Mouse (Mus musculus): ENCODE data around the gene Plaa. TPM values are rescaled to one million over a fixed set of nuclear protein-coding genes. Genes with fewer than 3 reads are reported as not detected.
A peak's percentile ranks its signal among the peaks of the same experiment; 100 is the strongest.

The Plaa gene
- total and polyA plus RNA-seq, 3 experiments = 61.0 to 136 (median 134) TPM

GRCm38 (mm10) chr4:94602496-94603030, 481 bp downstream of the Plaa start:
- Histone ChIP-seq H3K4me1 (ENCODE audit: control insufficient read depth in 1 of 2, insufficient read depth in 2 of 2) (peaks cover 3 to 26% of the 10 kb centered on the region in 2 experiments; a peak in 3 of 4 replicates), H3K4me3 (replicated peaks in 1 of 3; ENCODE audit: low read depth in 2 of 3, low read length in 2 of 3, poor library complexity in 1 of 3) (peak overlapping the region; percentile 94 to 98 (median 96)), H3K27me3 (replicated peaks) (no peaks in the 10 kb centered on the region), H3K79me2 (replicated peaks; ENCODE audit: control insufficient read depth, extremely low read depth, insufficient read depth, poor library complexity, severe bottlenecking) (peaks cover 39% of the 10 kb centered on the region), H3K36me3 (replicated peaks in 1 of 2; ENCODE audit: control insufficient read depth in 1 of 2, insufficient read depth in 1 of 2, low read length in 1 of 2) (peaks cover 0 to 5% of the 10 kb centered on the region in 2 experiments), H3K9ac (ENCODE audit: insufficient read depth, low read depth) (peak overlapping the region; percentile 85), H3K27ac (ENCODE audit: insufficient read depth, low read depth) (peak overlapping the region; percentile 30; the same call in 1 of the 2 replicates), H3K4me2 (ENCODE audit: insufficient read depth, low read depth, poor library complexity, severe bottlenecking) (peak overlapping the region; percentile 84), H3K9me3 (replicated peaks; ENCODE audit: low read length) (no peaks in the 10 kb centered on the region)
- dilution Hi-C loops (cut with MboI; ENCODE audit: extremely low pct_ligation_motif_present, extremely low pct_unique_long_range_greater_than_20kb, low sequenced_read_pairs) = no loop called here
- in situ Hi-C loops (cut with MboI; ENCODE audit: low pct_ligation_motif_present, low pct_unique_long_range_greater_than_20kb, low sequenced_read_pairs) = no loop called here
- DNase-seq (ENCODE audit: extremely low read depth) = no peak
- TF ChIP-seq SIN3A (IDR thresholded peaks at IDR 0.05; ENCODE audit: low read length) (peak; percentile 46; the same call in 1 of the 2 replicates), MEF2A (IDR thresholded peaks at IDR 0.05; ENCODE audit: borderline replicate concordance, low read depth, low read length) (no peak), BHLHE40 (IDR thresholded peaks at IDR 0.05; ENCODE audit: low read depth, low read length) (no peak), NELFE (IDR thresholded peaks at IDR 0.05; ENCODE audit: low read depth, low read length) (no peak), E2F4 (IDR thresholded peaks at IDR 0.05; ENCODE audit: insufficient replicate concordance, low read depth, low read length) (no peak), CHD2 (IDR thresholded peaks at IDR 0.05; ENCODE audit: low read length) (no peak)

- DNase-seq (ENCODE audit: extremely low read depth) = peak; percentile 22
- no peaks in the 10 kb centered on the region for H3K27me3 ChIP-seq (replicated peaks)
- H3K4me3 ChIP-seq (replicated peaks in 1 of 3; ENCODE audit: low read depth in 2 of 3, low read length in 2 of 3, poor library complexity in 1 of 3) = peak overlapping the region in 2 of 3 experiments; percentile 33 to 44
- peaks cover 41% of the 10 kb centered on the region for H3K79me2 ChIP-seq (replicated peaks; ENCODE audit: control insufficient read depth, extremely low read depth, insufficient read depth, poor library complexity, severe bottlenecking)
- no peaks in the 10 kb centered on the region for H3K9me3 ChIP-seq (replicated peaks; ENCODE audit: low read length)
- no peak overlapping the region for H3K27ac ChIP-seq (ENCODE audit: insufficient read depth, low read depth)
- in situ Hi-C loops (cut with MboI; ENCODE audit: low pct_ligation_motif_present, low pct_unique_long_range_greater_than_20kb, low sequenced_read_pairs) (no loop called here), dilution Hi-C loops (cut with MboI; ENCODE audit: extremely low pct_ligation_motif_present, extremely low pct_unique_long_range_greater_than_20kb, low sequenced_read_pairs) (no loop called here)
- H3K36me3 ChIP-seq (replicated peaks in 1 of 2; ENCODE audit: control insufficient read depth in 1 of 2, insufficient read depth in 1 of 2, low read length in 1 of 2) = peaks cover 0 to 7% of the 10 kb centered on the region in 2 experiments
- H3K4me2 ChIP-seq (ENCODE audit: insufficient read depth, low read depth, poor library complexity, severe bottlenecking) = peak overlapping the region; percentile 84
- TF ChIP-seq CTCF (conservative IDR thresholded peaks at IDR 0.05 in 1 of 2, IDR thresholded peaks at IDR 0.05 in 1 of 2; ENCODE audit: low read depth in 2 of 2, low read length in 2 of 2) = peak in 1 of 2 experiments; percentile 54; a peak in 2 of 4 replicates
- no peak for TF ChIP-seq RCOR1 (conservative IDR thresholded peaks at IDR 0.05; ENCODE audit: low read depth, low read length)
- H3K4me1 ChIP-seq (ENCODE audit: control insufficient read depth in 1 of 2, insufficient read depth in 2 of 2) = peaks cover 3 to 26% of the 10 kb centered on the region in 2 experiments; a peak in 3 of 4 replicates
- 0 out of 2 replicates have a peak overlapping the region, but pooled peaks have one; percentile 85 for H3K9ac ChIP-seq (ENCODE audit: insufficient read depth, low read depth)
Observed at GRCm38 (mm10) chr4:94601395-94601794, 1.6 kb downstream of the Plaa start.

GRCm38 (mm10) chr4:94592709-94593108, 10.3 kb downstream of the Plaa start:
- no peak for DNase-seq (ENCODE audit: extremely low read depth)
- in situ Hi-C loops (cut with MboI; ENCODE audit: low pct_ligation_motif_present, low pct_unique_long_range_greater_than_20kb, low sequenced_read_pairs) (no loop called here), dilution Hi-C loops (cut with MboI; ENCODE audit: extremely low pct_ligation_motif_present, extremely low pct_unique_long_range_greater_than_20kb, low sequenced_read_pairs) (no loop called here)
- no peak overlapping the region for H3K9ac ChIP-seq (ENCODE audit: insufficient read depth, low read depth)
- H3K4me3 ChIP-seq (replicated peaks in 1 of 3; ENCODE audit: low read depth in 2 of 3, low read length in 2 of 3, poor library complexity in 1 of 3) = no peak overlapping the region
- H3K36me3 ChIP-seq (replicated peaks in 1 of 2; ENCODE audit: control insufficient read depth in 1 of 2, insufficient read depth in 1 of 2, low read length in 1 of 2) = peaks cover 0 to 24% of the 10 kb centered on the region in 2 experiments
- TF ChIP-seq CHD1 (IDR thresholded peaks at IDR 0.05; ENCODE audit: low read depth, low read length) = no peak
- no peak for TF ChIP-seq JUND (conservative IDR thresholded peaks at IDR 0.05; ENCODE audit: low read depth, low read length)
- no peak for TF ChIP-seq POLR2AphosphoS2 (IDR thresholded peaks at IDR 0.05; ENCODE audit: low read depth, low read length)
- TF ChIP-seq MAX (IDR thresholded peaks at IDR 0.05; ENCODE audit: low read length) = no peak
- no peak for TF ChIP-seq BHLHE40 (IDR thresholded peaks at IDR 0.05; ENCODE audit: low read depth, low read length)
- no peak for TF ChIP-seq TBP (conservative IDR thresholded peaks at IDR 0.05; ENCODE audit: low read depth, low read length)
- no peak for TF ChIP-seq USF2 (conservative IDR thresholded peaks at IDR 0.05; ENCODE audit: low read depth, low read length)
- TF ChIP-seq PAX5 (IDR thresholded peaks at IDR 0.05; ENCODE audit: low read length) = no peak
- H3K9me3 ChIP-seq (replicated peaks; ENCODE audit: low read length) = no peaks in the 10 kb centered on the region
- H3K4me1 ChIP-seq (ENCODE audit: control insufficient read depth in 1 of 2, insufficient read depth in 2 of 2) = peaks cover 2 to 17% of the 10 kb centered on the region in 2 experiments; a peak in 2 of 4 replicates
- peaks cover 41% of the 10 kb centered on the region for H3K79me2 ChIP-seq (replicated peaks; ENCODE audit: control insufficient read depth, extremely low read depth, insufficient read depth, poor library complexity, severe bottlenecking)
- no peak overlapping the region for H3K27ac ChIP-seq (ENCODE audit: insufficient read depth, low read depth)
- H3K27me3 ChIP-seq (replicated peaks) = no peaks in the 10 kb centered on the region
- no peak overlapping the region for H3K4me2 ChIP-seq (ENCODE audit: insufficient read depth, low read depth, poor library complexity, severe bottlenecking)
